In the genomic region with DNA sequence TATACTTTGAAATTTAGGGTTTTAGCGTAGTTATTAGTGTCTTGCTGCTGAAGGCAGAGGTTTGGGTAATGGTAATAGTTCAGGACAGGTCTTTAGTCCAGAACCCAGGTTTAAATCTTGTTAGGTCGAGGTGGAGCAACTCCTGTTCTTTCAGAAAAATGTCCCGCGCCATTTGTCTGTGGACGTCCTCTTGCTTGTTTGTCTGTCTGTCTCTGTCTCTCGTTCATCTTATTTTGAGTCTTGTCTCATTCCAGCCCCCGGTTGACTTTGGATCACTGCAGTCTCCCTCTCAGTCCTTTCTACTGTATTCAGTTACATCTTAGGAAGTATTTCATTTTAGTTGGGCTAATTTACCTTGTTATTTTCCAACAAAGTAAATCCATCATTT, we compare ENCODE assay signal across 9 mouse cellular contexts. TPM values are rescaled to one million over a fixed set of nuclear protein-coding genes. Genes with fewer than 3 reads are reported as not detected.
DNase-seq lines count a peak whose midpoint lies in the region; ATAC-seq and TF ChIP-seq lines count a peak whose summit lies in the region.
"Had no signal": no experiment of that assay in that cellular context is flagged by ENCODE, and none has a peak within 500 bp of the region (broad histone marks: within the 10 kb centered on the region; RNA-seq: fewer than 3 reads in every experiment).

No protein-coding gene starts in this region.

- TF ChIP-seq CTCF in ES-Bruce4 (IDR thresholded peaks at IDR 0.05; ENCODE audit: low read depth, low read length) = no peak
- TF ChIP-seq CTCF in forebrain, postnatal 0 days (IDR thresholded peaks at IDR 0.05; ENCODE audit: low read depth) = no peak

- no peaks in the 10 kb centered on the region for H3K9me3 ChIP-seq in ES-Bruce4 (replicated peaks; ENCODE audit: control insufficient read depth, insufficient read depth, low read length, poor library complexity, severe bottlenecking)
- no peaks in the 10 kb centered on the region for H3K9me3 ChIP-seq in forebrain, postnatal 0 days (ENCODE audit: low read length)
- H3K9me3 ChIP-seq in liver, embryonic 13.5 days (replicated peaks) = no peaks in the 10 kb centered on the region

- ATAC-seq in forebrain, postnatal 0 days = no peak
- no peak for ATAC-seq in liver, embryonic 13.5 days (ENCODE audit: low read depth)

- TF ChIP-seq POLR2A in ES-Bruce4 (IDR thresholded peaks at IDR 0.05; ENCODE audit: insufficient read depth, low read length) = no peak

- DNase-seq in embryo, embryonic 11 days = peak; percentile 25
- no peak for DNase-seq in embryo, embryonic 9.5 days (ENCODE audit: extremely low spot score)
- DNase-seq in forebrain, postnatal 0 days = no peak
- DNase-seq in liver, embryonic 13.5 days = peak; percentile 13
- no peak for DNase-seq in MN1 (ENCODE audit: low spot score)
- DNase-seq in thymus, postnatal 10 days (ENCODE audit: low spot score in 2 of 2) = no peak
- DNase-seq in gastrocnemius, adult 8-10 months (ENCODE audit: low spot score in 2 of 2) = no peak

- TF ChIP-seq EP300 in ES-Bruce4 (IDR thresholded peaks at IDR 0.05; ENCODE audit: insufficient read depth, low read depth, low read length) = no peak

- H3K36me3 ChIP-seq in ES-Bruce4 (ENCODE audit: control insufficient read depth, insufficient read depth, low read length, poor library complexity, severe bottlenecking) = peaks cover 17% of the 10 kb centered on the region
- H3K36me3 ChIP-seq in forebrain, postnatal 0 days (ENCODE audit: insufficient read depth) = 0 out of 2 replicates have a peak, but pooled peaks cover 9% of the 10 kb centered on the region
- H3K36me3 ChIP-seq in liver, embryonic 13.5 days = peaks cover 22% of the 10 kb centered on the region

- H3K4me3 ChIP-seq in ES-Bruce4 (ENCODE audit: low read depth, low read length) = peak overlapping the region; percentile 74
- H3K4me3 ChIP-seq in forebrain, postnatal 0 days (ENCODE audit: low read depth, low read length) = peak overlapping the region; percentile 89
- peak overlapping the region; percentile 90 for H3K4me3 ChIP-seq in liver, embryonic 13.5 days (replicated peaks)

- H3K4me2 ChIP-seq in forebrain, postnatal 0 days (ENCODE audit: low read depth) = peak overlapping the region; percentile 69
- H3K4me2 ChIP-seq in liver, embryonic 13.5 days = peak overlapping the region; percentile 74

- H3K9ac ChIP-seq in ES-Bruce4 (ENCODE audit: low read depth, poor library complexity, severe bottlenecking) = peak overlapping the region; percentile 74
- H3K9ac ChIP-seq in forebrain, postnatal 0 days = peak overlapping the region; percentile 87
- peak overlapping the region; percentile 93 for H3K9ac ChIP-seq in liver, embryonic 13.5 days

- H3K4me1 ChIP-seq in ES-Bruce4 (ENCODE audit: control insufficient read depth, insufficient read depth, low read length) = no peaks in the 10 kb centered on the region
- peaks cover 14% of the 10 kb centered on the region for H3K4me1 ChIP-seq in forebrain, postnatal 0 days (ENCODE audit: insufficient read depth)
- peaks cover 34% of the 10 kb centered on the region for H3K4me1 ChIP-seq in liver, embryonic 13.5 days (replicated peaks)

- WGBS in forebrain, postnatal 0 days = 1% methylated on average over 7 of the region's 7 CpGs
- WGBS in liver, embryonic 13.5 days (ENCODE audit: insufficient replicate concordance) = 1% methylated on average over 7 of the region's 7 CpGs

- no peaks in the 10 kb centered on the region for H3K27me3 ChIP-seq in ES-Bruce4 (ENCODE audit: control insufficient read depth, insufficient read depth, low read length, poor library complexity, severe bottlenecking)
- no peaks in the 10 kb centered on the region for H3K27me3 ChIP-seq in forebrain, postnatal 0 days (ENCODE audit: insufficient read depth, low read length)
- no peaks in the 10 kb centered on the region for H3K27me3 ChIP-seq in liver, embryonic 13.5 days

- H3K27ac ChIP-seq in ES-Bruce4 (ENCODE audit: insufficient read depth, low read length) = peak overlapping the region; percentile 51; the same call in 1 of the 2 replicates
- H3K27ac ChIP-seq in forebrain, postnatal 0 days (ENCODE audit: low read depth, low read length) = peak overlapping the region; percentile 80; the same call in 1 of the 2 replicates
- H3K27ac ChIP-seq in liver, embryonic 13.5 days = peak overlapping the region; percentile 95

RNA-seq across cellular contexts. Expression of a gene that starts 0.8 kb away (rescaled TPM):
- 70.9 and 75.5 TPM in 2 replicates for polyA plus RNA-seq in ES-Bruce4 (2011; ENCODE audit: insufficient read depth, insufficient read length, low read depth, missing spikeins)
- 14.2 and 14.7 TPM in 2 replicates for total RNA-seq in forebrain, postnatal 0 days (2014; rRNA removed)
- polyA plus RNA-seq in forebrain, postnatal 0 days (2015; fragmentation: Nextera tagmentation; extraction: Ambion mirVana) = 4.0 and 7.8 TPM in 2 replicates
- 16.0 and 20.3 TPM in 2 replicates for polyA plus RNA-seq in liver, embryonic 13.5 days (2015; fragmentation: Nextera tagmentation; extraction: Ambion mirVana)
- 10 to 100 TPM; 45.0 to 51.9 (median 46.6) TPM for total RNA-seq in gastrocnemius, adult 8-10 months (2022)

RNA-seq across cellular contexts. Expression of a gene that starts 32.3 kb away (rescaled TPM):
- polyA plus RNA-seq in ES-Bruce4 (2011; ENCODE audit: insufficient read depth, insufficient read length, low read depth, missing spikeins) = 0.84 and 2.2 TPM in 2 replicates
- total RNA-seq in forebrain, postnatal 0 days (2014; rRNA removed) = not detected in 2 replicates
- not detected in 2 replicates for polyA plus RNA-seq in forebrain, postnatal 0 days (2015; fragmentation: Nextera tagmentation; extraction: Ambion mirVana)
- polyA plus RNA-seq in liver, embryonic 13.5 days (2015; fragmentation: Nextera tagmentation; extraction: Ambion mirVana) = not detected in 2 replicates
- under 1 TPM in 1 of 4 experiments, not detected in 3; 0.92 TPM for total RNA-seq in gastrocnemius, adult 8-10 months (2022)
- polyA plus RNA-seq: large intestine, adult 2 months had no signal

Comparison
In these comparisons a context has a peak if more than half of its experiments do, and no peak if none do; other contexts are left out.
1. DNase-seq: peak in embryo, embryonic 11 days (single experiment) and liver, embryonic 13.5 days (single experiment); none in embryo, embryonic 9.5 days (single experiment), forebrain, postnatal 0 days (single experiment), MN1 (single experiment), thymus, postnatal 10 days (0 of 2) and gastrocnemius, adult 8-10 months (0 of 2).
2. Peak in every context shown above with its lines, with median percentiles within 50 percentile points of each other: H3K27ac ChIP-seq, H3K4me3 ChIP-seq and H3K9ac ChIP-seq.